Mouse (Mus musculus) forebrain, embryonic 15.5 days (tissue): ENCODE results near the gene Gm42742. TPM values are rescaled to one million over a fixed set of nuclear protein-coding genes. Genes with fewer than 3 reads are reported as not detected.
A peak's percentile ranks its signal among the peaks of the same experiment; 100 is the strongest.

Source experiments
- ATAC-seq: fragments of 200-750 bp; cut with Nextera tagmentation; replicated peaks from 2 replicates; pipeline ENCODE4 v1.8.0; 2017; ENCODE audit warnings: mild to moderate bottlenecking, moderate TSS enrichment, moderate library complexity
- H3K27ac ChIP-seq: fragments of 300-500 bp; sonication (generic); replicated peaks from 2 replicates; pipeline ENCODE4 v1.5.1; 2015; ENCODE audit warnings: mild to moderate bottlenecking, inconsistent platforms
- H3K27me3 ChIP-seq: fragments of 300-500 bp; sonication (generic); 2 replicates; pipeline ENCODE4 v1.6.1; 2015; ENCODE audit warnings: inconsistent platforms
- H3K36me3 ChIP-seq: fragments of 300-500 bp; sonication (generic); 2 replicates; pipeline ENCODE4 v1.6.1; 2015; ENCODE audit warnings: mild to moderate bottlenecking, inconsistent platforms
- H3K4me1 ChIP-seq: fragments of 300-500 bp; sonication (generic); 2 replicates; pipeline ENCODE4 v1.6.1; 2015; ENCODE audit warnings: inconsistent platforms
- H3K4me2 ChIP-seq: fragments of 300-500 bp; sonication (generic); replicated peaks from 2 replicates; pipeline ENCODE4 v1.6.1; 2015; ENCODE audit warnings: mild to moderate bottlenecking, inconsistent platforms
- H3K4me3 ChIP-seq: fragments of 300-500 bp; sonication (generic); 2 replicates; pipeline ENCODE4 v1.5.1; 2015; ENCODE audit warnings: mild to moderate bottlenecking, inconsistent platforms
- H3K9ac ChIP-seq: fragments of 300-500 bp; sonication (generic); replicated peaks from 2 replicates; pipeline ENCODE4 v1.6.1; 2015; ENCODE audit warnings: mild to moderate bottlenecking, inconsistent platforms
- H3K9me3 ChIP-seq: fragments of 300-500 bp; sonication (generic); 2 replicates; pipeline ENCODE4 v1.6.1; 2016; ENCODE audit warnings: inconsistent platforms
- whole genome bisulfite sequencing: fragments of 180-500 bp; shearing (Covaris S2); methylation state at CpG from one replicate; pipeline ENCODE4 v1.1.7; 2015; ENCODE audit warnings: mixed read lengths; 5-methylcytosine and 5-hydroxymethylcytosine counted together
- polyA plus RNA-seq: library from polyadenylated mRNA; unstranded; fragments of >200 nt; fragmentation: Nextera tagmentation; extraction: Ambion mirVana; gene quantifications from 2 replicates; pipeline ENCODE4 v1.2.1, GENCODE M21; 2015

Gm42742 gene
- polyA plus RNA-seq, 1 experiment from 2014 or later = 75.6 TPM

DNA sequence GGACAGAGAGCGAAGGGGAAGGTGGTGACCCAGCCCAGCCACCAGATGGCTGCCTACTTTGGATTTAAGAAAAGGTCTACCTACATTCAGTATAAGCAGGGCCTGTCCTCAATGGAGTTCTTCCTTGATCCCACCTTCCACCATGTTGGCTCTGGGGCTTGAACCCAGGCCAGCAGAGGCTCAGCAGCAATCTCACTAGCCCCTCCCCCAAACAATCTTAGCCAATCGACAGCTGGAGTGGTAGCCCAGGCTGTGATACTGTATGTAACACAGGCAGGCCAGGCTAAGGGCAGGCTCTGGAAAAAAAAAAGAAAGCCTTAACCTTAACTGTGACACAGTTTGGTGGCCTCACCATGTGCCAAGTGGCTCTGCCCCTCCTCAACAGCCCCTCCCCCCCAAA lies 9.2 kb downstream of the Gm42742 start:
- 70% methylated on average over 2 of the region's 2 CpGs for WGBS
- Histone ChIP-seq H3K9me3 (no peaks in the 10 kb centered on the region), H3K27me3 (no peaks in the 10 kb centered on the region), H3K4me2 (no peak overlapping the region), H3K4me1 (peaks cover 37% of the 10 kb centered on the region), H3K4me3 (no peak overlapping the region), H3K9ac (no peak overlapping the region), H3K27ac (no peak overlapping the region), H3K36me3 (peaks cover 17% of the 10 kb centered on the region)
- ATAC-seq = no peak

DNA sequence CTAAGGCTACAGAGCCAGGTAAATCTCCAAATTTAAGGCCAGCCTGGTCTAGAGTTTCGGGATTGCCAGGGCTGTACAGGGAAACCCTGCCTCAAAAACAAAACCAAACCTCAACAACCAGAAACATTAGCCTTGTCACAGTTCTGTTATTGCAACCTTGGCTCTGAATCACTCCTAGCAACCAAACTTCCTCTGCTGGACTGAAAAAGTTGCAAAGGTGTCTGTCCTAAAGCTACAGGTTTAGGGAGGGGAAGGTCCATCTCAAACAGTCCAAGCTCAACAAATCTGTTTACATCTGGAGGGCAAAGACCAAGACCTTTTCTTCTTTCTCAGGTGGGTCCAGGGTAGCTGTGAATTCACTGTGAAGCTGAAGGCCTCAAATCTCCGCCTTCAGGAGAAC lies 9.8 kb downstream of the Gm42742 start:
- 96% methylated on average over 2 of the region's 2 CpGs for WGBS

DNA sequence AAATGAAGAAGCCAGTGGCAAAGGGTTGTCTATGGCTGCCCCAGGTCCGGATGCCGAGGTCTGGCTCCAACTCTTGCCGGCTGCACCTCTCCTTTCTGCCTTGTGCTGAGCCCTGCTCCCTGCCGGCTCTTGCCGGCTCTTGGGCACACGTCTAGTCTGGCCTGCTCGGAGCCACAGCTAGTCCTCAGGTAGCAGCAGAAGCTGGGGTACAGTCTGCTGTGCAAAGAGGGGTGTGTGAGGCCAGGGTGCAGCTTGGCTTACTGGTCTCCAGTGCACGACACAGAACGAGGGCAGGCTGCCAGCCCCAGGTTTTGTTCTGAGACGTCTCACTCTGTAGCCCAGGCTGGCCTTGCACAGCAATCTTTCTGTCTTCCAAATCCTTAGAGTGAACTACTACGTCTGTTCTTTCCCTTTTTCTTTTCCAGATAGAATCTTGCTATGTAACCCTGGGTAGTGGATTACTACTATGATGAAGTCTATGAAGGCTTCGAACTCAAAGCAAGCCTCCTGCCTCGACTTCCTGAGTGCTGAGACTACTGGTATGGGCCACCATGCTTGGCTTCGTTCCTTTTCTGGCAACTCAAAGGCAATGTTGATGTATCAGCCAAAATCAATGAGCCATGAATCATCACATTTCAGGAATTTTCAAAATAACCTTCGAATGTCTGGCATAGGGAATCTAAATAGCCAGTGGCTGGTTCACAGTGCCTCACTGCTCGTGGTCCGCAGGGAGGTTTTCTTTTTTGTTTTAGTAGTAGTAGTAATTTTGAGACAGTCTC lies 11.4 kb downstream of the Gm42742 start:
- H3K36me3 ChIP-seq = peaks cover 7% of the 10 kb centered on the region
- no peaks in the 10 kb centered on the region for H3K27me3 ChIP-seq
- H3K27ac ChIP-seq = peak overlapping the region; percentile 92
- no peak overlapping the region for H3K4me3 ChIP-seq
- no peak overlapping the region for H3K9ac ChIP-seq
- peaks cover 21% of the 10 kb centered on the region for H3K4me1 ChIP-seq
- no peak for ATAC-seq
- no peaks in the 10 kb centered on the region for H3K9me3 ChIP-seq
- no peak overlapping the region for H3K4me2 ChIP-seq
- WGBS = 81% methylated on average over 17 of the region's 17 CpGs

More for the DNA sequence above, 9.8 kb downstream of the Gm42742 start:
- no peak for ATAC-seq
- no peak overlapping the region for H3K27ac ChIP-seq
- peaks cover 17% of the 10 kb centered on the region for H3K36me3 ChIP-seq
- H3K9ac ChIP-seq = no peak overlapping the region
- H3K27me3 ChIP-seq = no peaks in the 10 kb centered on the region
- peaks cover 35% of the 10 kb centered on the region for H3K4me1 ChIP-seq
- no peak overlapping the region for H3K4me2 ChIP-seq
- H3K9me3 ChIP-seq = no peaks in the 10 kb centered on the region
- no peak overlapping the region for H3K4me3 ChIP-seq

DNA sequence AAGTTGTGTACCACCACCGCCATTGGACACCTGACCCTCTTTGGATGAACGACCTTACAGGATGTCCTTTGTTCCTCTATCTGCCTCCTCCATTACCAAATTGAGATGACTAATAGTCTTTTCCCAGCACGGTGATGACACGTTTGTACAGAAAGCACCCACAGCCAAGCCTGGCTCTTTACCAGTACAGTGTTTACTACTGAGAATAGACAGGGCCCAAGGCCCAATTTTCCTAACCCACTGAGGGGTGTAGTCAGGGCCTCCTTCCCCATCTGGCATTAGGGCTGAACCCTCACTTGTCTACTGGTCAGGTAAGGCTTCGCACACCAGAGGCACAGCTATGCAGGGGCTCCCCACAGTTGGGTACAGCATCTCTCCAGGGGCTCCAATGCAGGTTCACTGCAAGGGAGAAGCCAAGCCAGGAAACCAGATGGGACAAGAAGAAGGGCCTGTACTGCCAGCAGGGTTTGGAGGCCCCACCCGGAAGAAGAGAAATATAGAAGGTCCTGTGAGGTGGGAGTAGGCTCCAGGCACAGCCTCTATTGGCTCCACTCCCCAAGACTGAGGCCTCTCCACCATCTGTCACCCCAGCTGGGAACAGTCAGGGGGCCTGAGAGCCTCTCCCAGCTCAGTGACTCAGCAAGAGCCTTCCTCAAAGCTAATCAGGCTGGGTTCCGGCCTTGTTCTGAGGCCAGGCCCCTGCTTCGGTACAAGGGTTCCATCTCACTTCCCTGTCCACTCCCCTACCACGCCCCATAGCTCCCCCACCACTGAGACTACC lies 12.5 kb downstream of the Gm42742 start:
- Histone ChIP-seq H3K27me3 (no peaks in the 10 kb centered on the region), H3K4me2 (no peak overlapping the region), H3K4me3 (no peak overlapping the region), H3K4me1 (peaks cover 15% of the 10 kb centered on the region), H3K27ac (peak overlapping the region; percentile 92), H3K9ac (no peak overlapping the region), H3K9me3 (no peaks in the 10 kb centered on the region), H3K36me3 (peaks cover 3% of the 10 kb centered on the region; the same call in 1 of the 2 replicates)
- 57% methylated on average over 9 of the region's 9 CpGs for WGBS
- ATAC-seq = peak; percentile 91

DNA sequence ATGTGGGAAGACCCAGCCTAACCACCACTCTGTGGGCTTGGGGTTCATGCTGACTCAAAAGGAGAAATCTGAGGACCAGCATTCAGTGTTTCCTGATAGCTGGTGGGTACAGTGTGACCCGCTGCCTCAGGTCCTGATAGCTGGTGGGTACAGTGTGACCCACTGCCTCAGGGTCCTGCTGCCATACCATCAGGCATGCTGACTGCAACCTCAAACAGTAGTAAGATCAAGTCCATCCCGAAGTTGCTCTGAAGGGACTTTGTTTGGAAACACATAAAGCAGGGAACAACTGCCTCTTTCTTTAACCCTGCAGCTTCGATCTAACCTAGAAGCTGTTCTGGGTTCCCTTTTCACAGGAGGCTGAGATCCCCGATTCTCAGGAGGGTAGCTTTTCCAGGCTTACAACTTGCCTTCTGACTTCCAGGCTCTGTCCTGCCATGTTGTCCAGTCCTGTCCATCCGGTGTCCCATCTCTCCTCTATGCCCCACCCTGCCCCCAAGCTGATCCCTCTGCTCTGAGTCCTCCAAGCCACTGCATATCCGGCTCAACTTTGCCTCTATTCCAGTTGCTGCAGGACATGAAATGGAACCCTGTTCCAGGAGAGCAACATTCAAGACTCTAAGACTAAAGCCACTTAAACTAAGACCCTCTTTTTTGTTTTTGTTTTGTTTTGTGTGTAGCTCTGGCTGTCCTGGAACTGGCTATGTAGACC lies 13.4 kb downstream of the Gm42742 start:
- H3K9ac ChIP-seq = no peak overlapping the region
- no peak overlapping the region for H3K4me2 ChIP-seq
- H3K36me3 ChIP-seq = no peaks in the 10 kb centered on the region
- no peak for ATAC-seq
- no peaks in the 10 kb centered on the region for H3K9me3 ChIP-seq
- H3K4me1 ChIP-seq = peaks cover 15% of the 10 kb centered on the region
- no peaks in the 10 kb centered on the region for H3K27me3 ChIP-seq
- WGBS = 79% methylated on average over 6 of the region's 6 CpGs
- H3K4me3 ChIP-seq = no peak overlapping the region
- H3K27ac ChIP-seq = peak overlapping the region; percentile 92

DNA sequence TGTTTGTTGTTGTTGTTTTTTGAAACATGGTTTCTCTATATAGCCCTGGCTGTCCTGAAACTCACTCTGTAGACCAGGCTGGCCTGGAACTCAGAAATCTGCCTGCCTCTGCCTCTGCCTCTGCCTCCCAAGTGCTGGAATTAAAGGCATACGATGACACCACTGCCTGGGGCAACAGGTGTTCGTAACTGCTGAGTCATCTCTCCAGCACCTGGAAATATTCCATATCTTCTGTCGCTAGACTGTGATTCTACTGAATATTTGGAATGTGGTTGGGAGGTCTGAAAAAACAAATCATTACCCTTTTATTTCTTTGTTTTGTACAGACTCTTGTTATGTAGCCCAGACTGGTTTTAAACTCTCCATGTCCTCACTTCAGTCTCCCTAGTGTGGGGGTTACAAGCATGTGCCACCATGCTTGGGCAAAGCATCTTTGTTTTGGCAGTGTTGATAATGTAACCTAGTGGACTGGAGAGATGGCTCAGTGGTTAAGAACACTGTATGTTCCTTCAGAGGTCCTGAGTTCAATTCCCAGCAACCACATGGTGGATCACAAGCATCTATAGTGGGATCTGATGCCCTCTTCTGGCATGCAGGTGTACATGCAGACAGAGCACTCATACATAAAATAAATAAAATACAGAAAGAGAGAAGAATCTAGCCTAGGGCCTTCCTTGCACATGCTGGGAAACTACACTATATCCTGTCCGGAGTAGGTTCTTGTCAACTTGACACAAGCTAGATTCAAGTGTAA lies 16.6 kb downstream of the Gm42742 start:
- no peak overlapping the region for H3K27ac ChIP-seq
- H3K4me3 ChIP-seq = no peak overlapping the region
- H3K4me2 ChIP-seq = no peak overlapping the region
- WGBS = 87% methylated on average over 4 of the region's 4 CpGs
- ATAC-seq = no peak
- H3K9ac ChIP-seq = no peak overlapping the region
- H3K36me3 ChIP-seq = no peaks in the 10 kb centered on the region
- H3K9me3 ChIP-seq = no peaks in the 10 kb centered on the region
- H3K27me3 ChIP-seq = no peaks in the 10 kb centered on the region
- H3K4me1 ChIP-seq = peaks cover 13% of the 10 kb centered on the region

DNA sequence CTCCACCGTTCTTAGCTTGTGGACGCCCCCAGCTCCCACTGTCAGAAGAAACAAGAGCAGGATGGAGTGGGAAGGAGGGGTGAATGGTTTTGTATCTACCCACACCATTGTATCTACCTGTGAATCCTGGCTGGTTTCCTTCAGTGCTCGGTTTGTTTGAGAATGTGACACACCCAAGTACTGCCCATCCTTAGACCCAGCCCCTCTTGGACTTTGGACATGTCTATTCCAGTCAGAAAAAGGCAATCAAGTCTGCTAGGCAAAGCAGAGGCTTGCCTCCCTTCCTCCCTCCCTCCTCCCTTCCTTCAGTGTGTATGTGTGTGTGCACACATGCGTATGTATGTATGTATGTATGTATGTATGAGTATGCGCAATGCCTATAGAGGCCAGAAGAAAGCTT lies 17.3 kb downstream of the Gm42742 start:
- no peak overlapping the region for H3K27ac ChIP-seq
- no peaks in the 10 kb centered on the region for H3K36me3 ChIP-seq
- WGBS = 93% methylated on average over 5 of the region's 5 CpGs
- ATAC-seq = no peak
- H3K9me3 ChIP-seq = no peaks in the 10 kb centered on the region
- no peak overlapping the region for H3K4me2 ChIP-seq
- H3K4me1 ChIP-seq = peaks cover 7% of the 10 kb centered on the region
- H3K9ac ChIP-seq = no peak overlapping the region
- H3K4me3 ChIP-seq = no peak overlapping the region
- H3K27me3 ChIP-seq = no peaks in the 10 kb centered on the region

DNA sequence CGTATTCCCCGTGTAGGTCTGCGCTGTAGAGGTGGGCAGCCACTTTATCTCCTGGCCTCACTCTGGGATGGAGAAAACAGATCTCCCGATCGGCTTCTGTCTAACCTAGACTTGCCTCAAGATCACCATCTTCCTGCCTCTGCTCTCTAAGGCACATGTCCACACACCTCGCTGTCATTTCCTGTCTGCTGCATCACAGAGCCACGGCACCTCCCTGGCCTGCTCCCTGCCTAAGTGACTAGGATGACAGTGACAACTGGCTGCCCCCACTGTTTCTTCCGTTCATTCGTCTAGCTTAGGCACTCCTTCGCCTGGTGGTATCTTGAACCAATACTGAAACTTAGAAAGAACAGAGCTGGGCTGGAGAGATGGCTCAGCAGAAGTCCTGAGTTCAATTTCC lies 21.3 kb downstream of the Gm42742 start:
- Histone ChIP-seq H3K36me3 (no peaks in the 10 kb centered on the region), H3K27me3 (no peaks in the 10 kb centered on the region), H3K9ac (no peak overlapping the region), H3K4me3 (no peak overlapping the region), H3K4me2 (no peak overlapping the region), H3K9me3 (no peaks in the 10 kb centered on the region), H3K27ac (no peak overlapping the region), H3K4me1 (no peaks in the 10 kb centered on the region)
- 91% methylated on average over 10 of the region's 10 CpGs for WGBS
- no peak for ATAC-seq

DNA sequence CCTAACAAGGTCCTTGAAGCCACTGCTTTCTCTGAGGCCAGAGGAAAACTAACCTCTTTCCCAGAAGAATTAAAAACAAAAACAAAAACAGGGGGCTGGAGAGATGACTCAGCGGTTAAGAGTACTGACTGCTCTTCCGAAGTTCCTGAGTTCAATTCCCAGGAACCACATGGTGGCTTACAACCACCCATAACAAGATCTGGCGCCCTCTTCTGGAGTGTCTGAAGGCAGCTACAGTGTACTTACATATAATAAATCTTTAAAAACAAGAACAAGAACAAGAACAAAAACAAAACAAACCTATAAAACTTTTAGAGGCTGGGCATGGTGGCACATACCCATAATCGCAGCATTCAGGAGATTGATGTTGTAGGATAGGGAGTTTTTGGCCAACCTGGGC lies 24.4 kb downstream of the Gm42742 start:
- no peaks in the 10 kb centered on the region for H3K9me3 ChIP-seq
- no peaks in the 10 kb centered on the region for H3K36me3 ChIP-seq
- no peak for ATAC-seq
- no peak overlapping the region for H3K4me3 ChIP-seq
- no peak overlapping the region for H3K27ac ChIP-seq
- 82% methylated on average over 4 of the region's 4 CpGs for WGBS
- no peak overlapping the region for H3K9ac ChIP-seq
- H3K27me3 ChIP-seq = no peaks in the 10 kb centered on the region
- no peak overlapping the region for H3K4me2 ChIP-seq
- H3K4me1 ChIP-seq = no peaks in the 10 kb centered on the region

DNA sequence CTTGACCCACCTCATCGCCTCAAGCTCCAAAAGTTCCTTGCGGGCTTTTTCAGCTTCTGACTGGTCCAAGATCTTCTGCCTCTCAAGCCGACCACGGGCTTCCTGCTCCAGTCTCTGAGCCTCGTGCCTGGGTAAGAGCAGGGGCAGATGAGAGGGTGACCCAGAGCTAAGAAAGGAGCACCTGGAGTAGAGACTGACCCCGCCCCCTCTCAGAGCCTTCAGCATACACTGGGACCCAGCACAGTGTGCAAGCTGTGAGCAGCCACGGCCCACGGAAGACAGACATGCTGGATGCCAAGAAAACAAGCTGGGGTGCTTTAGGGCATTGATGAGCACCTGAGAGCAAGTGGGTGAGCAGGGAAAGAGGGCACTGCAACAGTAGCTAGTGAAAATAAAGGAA lies 32.1 kb downstream of the Gm42742 start:
- H3K36me3 ChIP-seq = no peaks in the 10 kb centered on the region
- no peak overlapping the region for H3K4me2 ChIP-seq
- no peak for ATAC-seq
- 70% methylated on average over 8 of the region's 8 CpGs for WGBS
- H3K27ac ChIP-seq = no peak overlapping the region
- no peaks in the 10 kb centered on the region for H3K27me3 ChIP-seq
- H3K9me3 ChIP-seq = no peaks in the 10 kb centered on the region
- H3K4me1 ChIP-seq = no peaks in the 10 kb centered on the region
- H3K4me3 ChIP-seq = no peak overlapping the region
- H3K9ac ChIP-seq = no peak overlapping the region

DNA sequence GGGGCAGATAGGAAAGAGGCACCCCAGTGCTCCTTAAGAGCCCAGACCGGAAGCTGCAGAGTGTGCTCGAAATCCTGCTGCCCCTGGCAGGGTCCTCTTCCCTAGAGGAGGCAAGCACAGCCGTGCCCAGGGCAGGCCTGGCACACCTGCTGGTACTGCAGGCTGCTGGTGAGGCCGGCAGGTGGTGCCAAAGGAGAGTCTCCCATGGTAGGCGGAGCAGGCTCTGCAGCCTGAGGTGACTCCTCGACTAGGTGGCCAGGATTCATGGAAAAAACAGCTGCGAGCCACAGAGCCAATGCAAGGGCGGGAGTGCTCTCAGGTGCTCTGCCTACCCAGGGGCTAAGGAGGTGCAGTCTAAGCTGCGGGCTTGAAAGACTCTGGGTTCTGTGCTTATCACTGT lies 34.6 kb downstream of the Gm42742 start:
- H3K9me3 ChIP-seq = no peaks in the 10 kb centered on the region
- no peak overlapping the region for H3K4me2 ChIP-seq
- 48% methylated on average over 9 of the region's 9 CpGs for WGBS
- H3K36me3 ChIP-seq = peaks cover 3% of the 10 kb centered on the region; the same call in 1 of the 2 replicates
- no peak overlapping the region for H3K27ac ChIP-seq
- no peaks in the 10 kb centered on the region for H3K4me1 ChIP-seq
- no peak overlapping the region for H3K9ac ChIP-seq
- no peaks in the 10 kb centered on the region for H3K27me3 ChIP-seq
- no peak for ATAC-seq
- no peak overlapping the region for H3K4me3 ChIP-seq
